Mouse (Mus musculus): ENCODE measurements at regions not wholly inside any gene's neighbourhood (a gene's known extent, or its start where the extent isn't known, plus 50 kb on each side); places are given as distances from the start of the nearest gene placed in this dataset.

DNA sequence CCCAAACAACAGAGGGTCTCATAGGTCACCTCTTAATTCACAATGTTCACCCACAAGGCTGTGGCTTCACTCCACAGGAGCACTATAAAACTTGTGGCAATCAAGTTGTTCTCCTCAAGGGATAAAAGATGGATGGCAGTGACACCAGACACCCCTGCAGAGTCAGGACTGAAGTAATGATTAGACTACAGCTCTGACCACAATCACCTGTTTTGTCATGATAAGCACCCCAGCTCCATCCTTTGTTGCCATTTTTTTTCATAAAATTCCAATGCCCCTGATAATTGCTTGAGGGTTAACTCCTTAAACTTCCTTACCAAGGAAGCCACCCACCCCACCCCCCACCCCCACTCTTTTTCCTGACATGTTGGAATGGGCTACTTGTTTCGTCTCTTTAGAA, 755.1 kb downstream of the Stim2 start:
- TF ChIP-seq CTCF (conservative IDR thresholded peaks at IDR 0.05; ENCODE audit: insufficient read depth, insufficient read length, low read depth, low read length) (no peak), POLR2A (IDR thresholded peaks at IDR 0.05; ENCODE audit: low read depth, low read length) (no peak)

Measured in kidney, adult 2 months (tissue).